Mouse (Mus musculus) heart, postnatal 0 days (tissue): ENCODE measurements at regions not wholly inside any gene's neighbourhood (a gene's known extent, or its start where the extent isn't known, plus 50 kb on each side); places are given as distances from the start of the nearest gene placed in this dataset.

ENCODE experiments used
- CTCF ChIP-seq: IDR thresholded peaks from 2 replicates; pipeline ENCODE4 v1.5.1; 2016; ENCODE audit warnings: antibody characterized with exemption, control low read depth, low read depth
- EP300 ChIP-seq: IDR thresholded peaks from 2 replicates; pipeline ENCODE4 v1.6.1; 2016; ENCODE audit warnings: antibody characterized with exemption, low read depth

GRCm38 (mm10) chr5:91872816-91873215 is 90.1 kb downstream of the Rchy1 start:
- no peak for TF ChIP-seq EP300
- no peak for TF ChIP-seq CTCF
